Mouse (Mus musculus) cerebellum, postnatal 10 days (tissue): Measurements from ENCODE around the gene Cd68.
A peak's percentile ranks its signal among the peaks of the same experiment; 100 is the strongest.
"Not testable (repeated sequence)": the region's sequence is repeated elsewhere in the genome, so short reads cannot be mapped to it uniquely, and the experiment has no call there.

ENCODE experiments used
- DNase-seq, 2 experiments: peaks; one replicate each; pipeline ENCODE4 v3.0.0; 2021; ENCODE audit warnings: mixed read lengths in 2 of 2

Cd68 gene

GRCm38 (mm10) chr11:69665961-69666664, at the start of gene Cd68:
TSS of gene Cd68 (minus strand) at chr11:69666153.
- DNase-seq, result peak in 1 of 2 experiments; percentile 35

DNA sequence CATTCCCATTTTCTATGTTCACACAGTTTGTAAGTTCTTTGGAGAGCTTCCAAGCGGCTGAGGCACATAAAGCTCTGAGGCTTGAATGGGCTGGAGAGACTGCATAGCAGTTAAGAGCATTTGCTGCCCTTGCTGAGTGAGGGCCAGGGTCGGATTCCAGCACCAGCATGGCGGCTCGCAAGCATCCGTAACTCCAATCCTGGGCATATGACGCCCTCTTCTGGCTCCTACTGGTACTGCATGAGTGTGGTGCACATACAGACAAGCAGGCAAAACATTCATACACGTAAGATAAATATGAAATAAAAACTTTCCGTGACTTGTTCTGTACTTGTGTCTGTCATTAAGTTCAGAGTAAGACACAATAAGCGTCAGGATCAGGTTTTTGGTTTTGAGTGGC, 49.5 kb upstream of the Cd68 start:
- peak; percentile 47 to 65 for DNase-seq

GRCm38 (mm10) chr11:69714636-69715329, 48.8 kb upstream of the Cd68 start:
- no peak for DNase-seq

DNA sequence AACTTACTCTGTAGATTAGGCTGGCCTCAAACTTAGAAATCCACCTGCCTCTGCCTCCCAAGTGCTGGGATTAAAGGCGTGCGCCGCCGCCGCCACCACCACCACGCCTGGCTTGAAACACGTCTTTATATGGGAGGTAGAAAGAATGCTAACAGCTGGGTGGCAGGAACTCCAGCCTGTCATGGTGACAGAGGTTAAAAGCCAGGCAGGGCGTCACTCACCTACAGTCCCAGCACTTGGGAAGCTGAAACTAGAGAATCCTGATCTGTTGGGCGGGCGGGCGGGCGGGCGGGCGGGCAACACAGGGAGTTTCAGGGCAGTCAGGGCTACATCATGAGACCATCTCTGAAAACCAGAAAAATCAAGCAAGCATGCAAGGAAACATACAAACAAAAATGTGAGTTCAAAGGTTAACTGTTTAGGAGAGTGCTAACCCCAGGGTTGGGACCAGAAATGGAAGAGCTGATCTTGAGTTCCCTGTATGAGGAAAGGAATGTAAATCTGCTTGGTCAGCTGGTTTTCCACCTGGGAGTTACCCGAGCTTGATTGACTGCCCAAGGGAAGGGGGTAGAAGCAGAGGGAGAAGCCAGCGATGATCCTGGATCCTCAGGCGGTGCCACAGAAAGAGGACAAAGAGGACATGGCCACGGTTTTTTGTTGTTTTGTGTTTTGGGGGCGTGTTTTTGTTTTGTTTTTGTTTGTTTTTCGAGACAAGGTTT, 47.2 kb upstream of the Cd68 start:
- DNase-seq, result no peak

- DNase-seq, result no peak
Observed at GRCm38 (mm10) chr11:69711082-69711481, 45.1 kb upstream of the Cd68 start.

- DNase-seq, result no peak
Observed at GRCm38 (mm10) chr11:69710470-69710869, 44.5 kb upstream of the Cd68 start.

DNA sequence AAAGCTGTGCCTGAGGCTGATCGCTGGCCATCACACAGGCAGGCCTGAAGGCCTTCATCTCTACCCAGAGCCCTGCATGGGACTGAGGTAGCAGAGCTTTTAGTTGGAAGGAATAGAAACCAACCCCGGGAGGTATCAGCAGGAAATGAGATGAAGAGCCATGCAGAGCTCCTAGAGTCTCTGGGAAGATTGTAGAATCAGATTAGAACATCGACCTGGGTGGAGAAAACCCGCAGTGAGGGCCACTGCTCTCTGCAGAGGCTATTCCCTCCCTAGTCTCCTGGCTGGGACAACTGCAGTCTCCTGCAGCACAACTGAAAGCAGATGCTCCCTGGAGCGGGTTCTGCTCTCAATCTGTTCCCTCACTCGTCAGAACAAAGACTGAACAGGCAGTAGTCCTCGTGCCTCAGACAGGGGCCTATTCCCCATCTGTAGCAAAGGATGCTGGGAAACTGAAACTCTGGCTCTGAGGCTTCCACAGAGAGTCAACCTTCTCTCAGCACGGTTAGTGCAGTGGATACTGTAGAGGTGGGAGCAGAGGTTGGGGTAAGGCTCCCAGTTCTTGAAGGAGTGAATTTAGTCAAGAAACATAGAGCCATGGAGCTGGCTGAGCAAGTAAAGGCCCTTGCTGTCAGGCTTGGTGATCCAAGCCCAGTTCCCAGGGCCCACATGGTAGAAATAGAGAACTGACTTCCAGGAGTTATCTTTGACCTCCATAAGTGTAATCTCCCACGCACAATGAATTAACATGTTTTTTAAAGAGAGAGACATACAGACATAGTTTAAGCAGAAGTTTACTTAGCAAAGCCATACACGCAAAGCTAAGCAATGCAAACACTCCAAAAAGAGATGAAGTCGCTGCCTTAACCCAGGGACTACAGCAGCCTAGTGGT, 43.8 kb upstream of the Cd68 start:
- peak; percentile 30 to 39 for DNase-seq

DNA sequence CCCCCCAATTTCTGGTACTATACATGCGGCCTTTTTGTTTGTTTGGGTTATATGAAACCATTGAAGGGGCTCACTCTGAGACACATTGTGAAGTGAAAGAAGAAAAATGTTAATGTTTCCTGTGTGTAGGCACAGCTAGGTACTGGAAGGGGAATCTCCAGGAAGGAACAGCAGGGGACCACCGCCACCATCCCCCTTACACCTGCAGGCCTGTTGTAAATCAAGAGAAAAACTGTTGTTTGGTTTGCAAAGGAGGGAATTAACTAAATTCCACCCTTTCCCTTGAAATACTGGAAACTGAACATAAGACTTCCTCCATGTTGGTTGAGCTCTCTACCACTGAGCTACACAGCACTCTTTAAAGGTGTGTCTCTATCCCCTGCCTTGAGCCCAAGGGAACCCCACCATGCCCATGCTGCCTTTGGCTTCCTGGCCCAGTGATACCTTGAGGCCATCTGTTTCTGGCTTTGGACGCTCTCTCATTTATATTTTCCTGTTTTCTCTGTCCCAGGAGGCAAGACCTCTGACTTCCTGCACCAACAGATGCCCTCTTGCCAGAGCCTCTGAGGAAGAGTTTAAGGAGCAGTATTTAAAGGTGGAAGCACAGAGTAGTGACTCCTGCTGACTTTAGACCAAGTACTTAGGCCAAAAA, 42.8 kb upstream of the Cd68 start:
- DNase-seq, result peak; percentile 9 to 27

DNA sequence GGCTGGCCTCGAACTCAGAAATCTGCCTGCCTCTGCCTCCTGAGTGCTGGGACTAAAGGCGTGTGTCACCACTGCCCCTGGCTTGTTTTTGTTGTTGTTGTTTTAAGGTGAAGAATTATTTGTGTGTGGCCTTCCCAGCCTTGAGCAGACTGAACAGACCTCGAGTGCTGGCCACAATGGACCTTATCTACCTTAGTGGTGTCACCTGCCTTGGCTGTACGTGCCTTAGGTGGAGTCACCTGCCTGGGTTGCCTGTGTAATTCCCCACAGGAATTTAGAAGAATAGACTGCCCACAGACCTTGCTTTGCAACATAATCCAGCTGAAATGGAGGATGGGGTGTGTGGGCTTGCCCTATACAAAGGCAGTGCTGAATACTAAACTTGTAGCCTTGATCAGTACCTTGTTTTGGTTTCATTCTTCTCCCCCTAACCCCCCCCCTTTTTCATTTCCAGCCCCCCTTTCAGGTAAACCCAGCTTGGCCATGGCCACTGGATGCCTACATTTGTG, 42.0 kb upstream of the Cd68 start:
- no peak for DNase-seq

GRCm38 (mm10) chr11:69707480-69707847, 41.5 kb upstream of the Cd68 start:
- no peak for DNase-seq

GRCm38 (mm10) chr11:69706775-69707479, 41.0 kb upstream of the Cd68 start:
- peak; percentile 99 for DNase-seq

DNA sequence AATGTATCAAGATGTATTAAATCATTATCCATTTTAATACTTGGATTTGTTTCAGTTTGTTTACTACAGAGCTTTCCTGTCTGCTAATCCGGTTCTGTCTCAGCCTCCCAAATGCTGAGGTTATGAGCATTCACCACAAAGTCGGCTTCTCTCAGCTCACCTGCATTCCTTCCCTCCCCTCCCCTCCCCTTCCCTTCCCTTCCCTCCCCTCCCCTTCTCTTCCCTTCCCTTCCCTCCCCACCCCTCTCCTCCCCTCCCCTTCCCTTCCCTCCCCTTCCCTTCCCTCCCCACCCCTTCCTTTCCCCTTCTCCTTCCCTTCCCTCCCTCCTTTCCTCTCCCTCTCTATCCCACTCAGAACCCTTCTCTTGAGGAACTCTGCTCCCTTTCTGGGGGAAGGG, 38.7 kb upstream of the Cd68 start:
- no peak for DNase-seq

DNA sequence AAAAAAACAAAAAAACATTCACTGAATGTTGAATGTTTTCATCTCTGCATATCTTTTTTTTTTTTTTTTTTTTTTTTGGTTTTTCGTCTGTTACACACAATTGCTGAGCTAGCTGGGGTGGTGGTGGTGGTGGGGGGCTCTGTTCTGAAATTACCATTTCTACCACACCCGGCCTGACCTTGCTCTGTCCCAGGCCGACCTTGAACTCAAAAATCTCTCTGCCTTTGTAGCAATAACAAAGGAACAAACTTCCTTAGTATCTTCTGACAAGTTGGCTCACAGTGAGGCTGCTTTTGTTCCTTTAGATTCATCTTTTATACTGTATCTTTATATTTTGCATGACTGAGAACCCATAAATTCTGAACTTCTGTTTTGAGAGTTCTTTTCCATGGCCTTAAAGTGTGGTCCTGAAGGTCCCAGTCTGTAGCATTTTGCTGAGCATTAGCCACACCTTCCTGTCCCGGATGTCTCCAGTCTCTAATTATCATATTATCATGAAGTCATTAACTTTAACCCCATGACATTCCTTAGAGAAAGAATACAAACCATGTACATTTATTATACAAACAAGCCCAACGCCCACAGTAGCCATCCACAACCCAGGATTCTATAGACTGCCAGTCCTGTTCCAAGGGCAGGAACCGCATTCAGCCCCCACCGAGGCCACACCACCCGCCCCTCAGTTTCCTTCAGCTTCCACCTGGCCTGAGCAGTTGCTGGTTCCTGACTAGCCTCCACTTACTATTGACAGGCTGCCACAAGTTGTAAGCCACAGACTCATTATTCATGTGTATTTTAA, 38.1 kb upstream of the Cd68 start:
- DNase-seq, result no peak

- DNase-seq, result not testable (repeated sequence)
Observed at GRCm38 (mm10) chr11:69703381-69703780, 37.4 kb upstream of the Cd68 start.

DNA sequence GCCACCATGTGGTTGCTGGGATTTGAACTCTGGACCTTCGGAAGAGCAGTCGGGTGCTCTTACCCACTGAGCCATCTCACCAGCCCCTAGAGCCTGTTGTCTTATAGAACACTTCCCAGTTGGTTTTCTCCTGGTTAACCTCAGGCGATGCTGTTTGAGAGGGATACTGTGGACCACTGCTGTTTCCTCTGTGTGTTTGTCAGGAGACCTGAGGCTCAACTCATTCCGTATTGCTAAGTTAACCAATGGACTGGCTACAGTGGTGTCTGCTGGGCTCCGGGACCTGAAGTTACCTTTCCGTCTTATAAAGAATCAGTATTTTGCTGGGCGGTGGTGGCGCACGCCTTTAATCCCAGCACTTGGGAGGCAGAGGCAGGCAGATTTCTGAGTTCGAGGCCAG, 36.9 kb upstream of the Cd68 start:
- not testable (repeated sequence) for DNase-seq

GRCm38 (mm10) chr11:69699595-69699994, 33.6 kb upstream of the Cd68 start:
- DNase-seq, result no peak

- DNase-seq, result no peak
Observed at GRCm38 (mm10) chr11:69698574-69698973, 32.6 kb upstream of the Cd68 start.

DNA sequence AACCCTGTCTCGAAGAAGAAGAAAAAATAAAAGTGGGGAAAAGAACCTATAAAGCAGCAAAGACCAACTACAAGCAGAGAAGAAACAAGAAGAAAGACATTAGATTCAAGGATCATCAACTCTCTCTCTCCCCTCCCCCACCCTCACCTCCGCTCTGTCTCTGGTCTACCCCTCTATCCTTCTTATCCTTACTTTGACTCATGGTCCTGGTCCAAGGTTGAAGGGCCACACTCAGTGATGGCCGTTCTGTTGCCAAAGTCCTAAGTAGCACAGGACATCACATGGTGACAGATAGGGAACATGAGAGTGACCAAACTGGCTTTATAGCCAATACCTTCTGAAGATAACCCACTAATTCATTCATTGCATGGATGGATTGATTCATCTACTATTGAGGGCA, 31.4 kb upstream of the Cd68 start:
- no peak for DNase-seq

- peak; percentile 82 to 86 for DNase-seq
Observed at GRCm38 (mm10) chr11:69695361-69696181, 29.6 kb upstream of the Cd68 start, which contains the start of the genes Tnfsf12 and Tnfsfm13. TSS of gene Tnfsf12 (minus strand) at chr11:69695849. TSS of gene Tnfsfm13 (minus strand) at chr11:69696098.

DNA sequence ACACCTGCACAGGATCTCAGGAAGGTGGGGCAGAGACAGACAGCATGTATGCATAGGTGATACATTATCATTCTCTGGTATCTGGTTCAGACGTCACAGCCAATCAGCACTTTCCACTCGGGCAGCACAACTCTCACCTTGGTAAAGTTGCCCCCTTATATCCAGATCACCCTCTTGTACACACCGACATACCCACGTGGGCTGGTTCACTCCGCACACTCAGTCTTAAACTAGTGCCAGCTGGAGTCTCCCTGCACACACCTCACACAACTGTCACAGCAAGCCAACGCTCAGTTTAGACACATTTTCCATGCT, 29.1 kb upstream of the Cd68 start:
- no peak for DNase-seq
